Mouse (Mus musculus): ENCODE results near the gene Nupl2.

Gene Nupl2

GRCm38 (mm10) chr5:24164789-24165445 is at the start of gene Nupl2:
Gene Nupl2 (plus strand): TSS chr5:24164963.
- DNase-seq, result peak; percentile 95

GRCm38 (mm10) chr5:24122221-24122620 is 42.5 kb upstream of the Nupl2 start:
- no peak for DNase-seq

- no peak for DNase-seq
Measured at GRCm38 (mm10) chr5:24124175-24124574, 40.6 kb upstream of the Nupl2 start.

- no peak for DNase-seq
Measured at GRCm38 (mm10) chr5:24124579-24125276, 40.0 kb upstream of the Nupl2 start.

- DNase-seq, result no peak
Measured at GRCm38 (mm10) chr5:24125910-24126636, 38.7 kb upstream of the Nupl2 start.

- no peak for DNase-seq
Measured at GRCm38 (mm10) chr5:24126967-24127366, 37.8 kb upstream of the Nupl2 start.

GRCm38 (mm10) chr5:24146964-24147363 is 17.8 kb upstream of the Nupl2 start:
- no peak for DNase-seq

GRCm38 (mm10) chr5:24152199-24152598 is 12.6 kb upstream of the Nupl2 start:
- DNase-seq, result no peak

GRCm38 (mm10) chr5:24156774-24157173 is 8.0 kb upstream of the Nupl2 start:
- DNase-seq, result no peak

- no peak for DNase-seq
Measured at GRCm38 (mm10) chr5:24167263-24167662, 2.5 kb downstream of the Nupl2 start.

- DNase-seq, result no peak
Measured at GRCm38 (mm10) chr5:24169881-24170280, 5.1 kb downstream of the Nupl2 start.

- no peak for DNase-seq
Measured at GRCm38 (mm10) chr5:24172092-24172491, 7.3 kb downstream of the Nupl2 start.

GRCm38 (mm10) chr5:24181514-24182295 is 16.9 kb downstream of the Nupl2 start:
- DNase-seq, result no peak

GRCm38 (mm10) chr5:24182296-24182734 is 17.6 kb downstream of the Nupl2 start:
- no peak for DNase-seq

- no peak for DNase-seq
Measured at GRCm38 (mm10) chr5:24183096-24183495, 18.3 kb downstream of the Nupl2 start.

GRCm38 (mm10) chr5:24184011-24184410 is 19.2 kb downstream of the Nupl2 start:
- DNase-seq, result no peak

- DNase-seq, result no peak
Measured at GRCm38 (mm10) chr5:24188476-24188875, 23.7 kb downstream of the Nupl2 start.

GRCm38 (mm10) chr5:24191821-24192220 is 27.1 kb downstream of the Nupl2 start:
- peak; percentile 8 for DNase-seq

- no peak for DNase-seq
Measured at GRCm38 (mm10) chr5:24201006-24201405, 36.2 kb downstream of the Nupl2 start.

- DNase-seq, result no peak
Measured at GRCm38 (mm10) chr5:24202492-24202891, 37.7 kb downstream of the Nupl2 start.

GRCm38 (mm10) chr5:24203266-24203665 is 38.5 kb downstream of the Nupl2 start:
- DNase-seq, result no peak

- no peak for DNase-seq
Measured at GRCm38 (mm10) chr5:24207965-24208364, 43.2 kb downstream of the Nupl2 start.

- DNase-seq, result no peak
Measured at GRCm38 (mm10) chr5:24208505-24208904, 43.7 kb downstream of the Nupl2 start.

Measured in lung, postnatal 14 days (tissue).